19 mouse cellular contexts compared by ENCODE assay signal in the genomic region with DNA sequence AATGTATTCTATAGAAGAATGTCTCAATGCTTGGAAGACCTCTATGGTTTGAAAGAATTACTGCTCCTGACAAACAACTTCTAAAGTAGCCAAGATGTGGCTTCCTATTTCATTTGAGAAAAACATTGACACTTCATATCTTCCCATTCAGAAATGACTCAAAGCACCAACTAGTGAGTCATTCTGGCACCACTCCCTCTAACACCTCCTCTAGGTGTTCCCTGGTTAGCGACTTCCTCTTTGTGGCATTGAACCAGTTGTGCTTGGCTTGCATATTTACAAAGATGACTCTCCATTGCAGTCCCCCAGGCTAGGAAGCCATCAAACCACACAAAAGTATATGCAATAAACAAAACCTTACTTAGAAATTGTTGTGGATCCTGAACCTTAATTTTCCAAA. TPM values are rescaled to one million over a fixed set of nuclear protein-coding genes. Genes with fewer than 3 reads are reported as not detected.
DNase-seq lines count a peak whose midpoint lies in the region; ATAC-seq and TF ChIP-seq lines count a peak whose summit lies in the region.
"Had no signal": no experiment of that assay in that cellular context is flagged by ENCODE, and none has a peak within 500 bp of the region (broad histone marks: within the 10 kb centered on the region; RNA-seq: fewer than 3 reads in every experiment).

No protein-coding gene starts in this region.

- no peaks in the 10 kb centered on the region for H3K27me3 ChIP-seq in cerebellum, adult 2 months (ENCODE audit: control insufficient read depth, insufficient read depth, low read length)
- H3K27me3 ChIP-seq: heart, embryonic 15.5 days; intestine, embryonic 15.5 days; liver, embryonic 13.5 days had no signal

- 86% methylated on average over 1 of the region's 1 CpGs for WGBS in cerebellum, adult 2 months

- no peak overlapping the region for H3K27ac ChIP-seq in cerebellum, adult 2 months (ENCODE audit: insufficient read depth, low read length)
- H3K27ac ChIP-seq: embryonic facial prominence, embryonic 10.5 days; heart, embryonic 15.5 days; intestine, embryonic 15.5 days; liver, embryonic 13.5 days; macrophage had no signal

- TF ChIP-seq POLR2A in cerebellum, adult 2 months (IDR thresholded peaks at IDR 0.05; ENCODE audit: borderline replicate concordance, insufficient read depth, low read length): no peak

- no peak overlapping the region for H3K4me3 ChIP-seq in cerebellum, adult 2 months (replicated peaks; ENCODE audit: insufficient read depth, low read depth, low read length)
- H3K4me3 ChIP-seq: embryonic facial prominence, embryonic 10.5 days; heart, embryonic 15.5 days; intestine, embryonic 15.5 days; liver, embryonic 13.5 days had no signal

- ATAC-seq in megakaryocyte progenitor cell, adult 5-6 weeks (replicated peaks; ENCODE audit: poor library complexity): peak; percentile 95
- ATAC-seq: intestine, embryonic 15.5 days had no signal

- peak; percentile 40 for DNase-seq in thymus, postnatal 0 days (ENCODE audit: low spot score)
- no peak for DNase-seq in thymus, postnatal 36 days
- DNase-seq in Muller cell, postnatal 12 days (ENCODE audit: inconsistent ontology term): peak; percentile 3
- no peak for DNase-seq in layer of hippocampus, adult 11-12 months (ENCODE audit: low spot score)
- no peak for DNase-seq in embryo, embryonic 11 days
- no peak for DNase-seq in cerebellum, adult 2 months
- DNase-seq: adrenal gland, postnatal 36 days; cerebellum, adult 18-20 months; kidney, postnatal 14 days; liver, embryonic 13.5 days had no signal

- no peaks in the 10 kb centered on the region for H3K4me1 ChIP-seq in cerebellum, adult 2 months (ENCODE audit: control insufficient read depth, insufficient read depth, low read length)
- H3K4me1 ChIP-seq: embryonic facial prominence, embryonic 10.5 days; heart, embryonic 15.5 days; intestine, embryonic 15.5 days; liver, embryonic 13.5 days had no signal

- no peak for TF ChIP-seq CTCF in cerebellum, adult 2 months (IDR thresholded peaks at IDR 0.05; ENCODE audit: borderline replicate concordance, insufficient read depth, low read depth, low read length)

RNA-seq across cellular contexts. Expression of a gene that starts 2.1 kb away (rescaled TPM):
- polyA plus RNA-seq in thymus, postnatal 0 days (2015; fragmentation: Nextera tagmentation; extraction: Ambion mirVana): not detected in 2 replicates
- 0.15 TPM in 1 of 2 replicates, not detected in the other for total RNA-seq in megakaryocyte progenitor cell, adult 5-6 weeks (2015)
- total RNA-seq in megakaryocyte progenitor cell, adult 5-6 weeks (2017): not detected in 2 replicates
- 0.06 TPM in 1 of 2 replicates, not detected in the other for polyA plus RNA-seq in cerebellum, adult 2 months (2012; rRNA removed)
- total RNA-seq: adrenal gland, postnatal 36 days; gastrocnemius, adult 8-10 months; left cerebral cortex, postnatal 10 days had no signal
- polyA plus RNA-seq: embryonic facial prominence, embryonic 10.5 days; forebrain, embryonic 11.5 days; heart, embryonic 15.5 days; intestine, embryonic 15.5 days; liver, embryonic 13.5 days; macrophage; urinary bladder, adult 2 months had no signal

RNA-seq across cellular contexts. Expression of a gene that starts 49.8 kb away (rescaled TPM):
- 40.4 and 45.0 TPM in 2 replicates for polyA plus RNA-seq in thymus, postnatal 0 days (2015; fragmentation: Nextera tagmentation; extraction: Ambion mirVana)
- 37.3 and 45.4 TPM in 2 replicates for total RNA-seq in megakaryocyte progenitor cell, adult 5-6 weeks (2015)
- 29.0 and 36.1 TPM in 2 replicates for total RNA-seq in megakaryocyte progenitor cell, adult 5-6 weeks (2017)
- polyA plus RNA-seq in cerebellum, adult 2 months (2012; rRNA removed): 28.0 and 29.1 TPM in 2 replicates

Comparison
In these comparisons a context has a peak if more than half of its experiments do, and no peak if none do; other contexts are left out.
1. DNase-seq: peak in thymus, postnatal 0 days (single experiment) and Muller cell, postnatal 12 days (single experiment); none in thymus, postnatal 36 days (0 of 2), layer of hippocampus, adult 11-12 months (single experiment), embryo, embryonic 11 days (single experiment) and cerebellum, adult 2 months (0 of 2).